ENCODE assay signal across 8 mouse cellular contexts in the genomic region with DNA sequence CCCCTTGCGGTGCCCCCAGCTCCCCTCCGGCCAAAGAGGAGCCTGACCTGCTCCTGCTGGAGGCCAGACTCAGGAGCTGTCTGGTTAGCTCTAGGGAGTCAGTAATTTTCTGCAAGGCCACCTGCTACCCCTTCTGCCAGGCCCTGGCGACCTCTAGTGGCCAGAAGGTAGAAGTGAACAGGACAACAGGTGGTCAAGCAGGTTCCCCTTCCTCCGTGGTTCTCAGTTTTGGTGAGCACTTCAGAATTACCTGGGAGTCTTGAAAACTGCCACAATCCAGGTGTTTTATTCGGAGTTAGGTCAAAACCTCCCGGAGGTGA. TPM values are rescaled to one million over a fixed set of nuclear protein-coding genes. Genes with fewer than 3 reads are reported as not detected.
A peak's percentile ranks its signal among the peaks of the same experiment; 100 is the strongest.
DNase-seq lines count a peak whose midpoint lies in the region; ATAC-seq lines count a peak whose summit lies in the region.

No protein-coding gene starts in this region.

- no peak for ATAC-seq in CD4-positive, CD25-positive, alpha-beta regulatory T cell, adult 4 months

- peak; percentile 69 for DNase-seq in CD4-positive, CD25-positive, alpha-beta regulatory T cell, adult 2 months (ENCODE audit: low read depth, low spot score)
- DNase-seq in cerebellum, adult 9-11 months = peak; percentile 70
- peak; percentile 35 to 54 for DNase-seq in frontal cortex, postnatal 14 days (ENCODE audit: low spot score in 2 of 2)
- DNase-seq in induced T-regulatory cell, adult 2 months (ENCODE audit: low read depth) = peak; percentile 64
- peak; percentile 15 to 79 for DNase-seq in left cerebral cortex, adult 9 months (ENCODE audit: low spot score in 2 of 2)
- peak; percentile 86 for DNase-seq in mesoderm, embryonic 11.5 days (ENCODE audit: low read depth, low spot score)
- DNase-seq in spleen, postnatal 36 days (ENCODE audit: low spot score in 2 of 2) = peak; percentile 29 to 32

RNA-seq across cellular contexts. Expression of a gene that starts 24.5 kb away (rescaled TPM):
- not detected for polyA plus RNA-seq in CD4-positive, CD25-positive, alpha-beta regulatory T cell, adult 4 months (2017; shearing (Covaris generic))

RNA-seq across cellular contexts. Expression of a gene that starts 50.4 kb away (rescaled TPM):
- not detected for polyA plus RNA-seq in CD4-positive, CD25-positive, alpha-beta regulatory T cell, adult 4 months (2017; shearing (Covaris generic))

Comparison
In these comparisons a context has a peak if more than half of its experiments do, and no peak if none do; other contexts are left out.
1. DNase-seq: peak in every context shown above with its lines; median percentile 86 in mesoderm, embryonic 11.5 days; 70 in cerebellum, adult 9-11 months; 69 in CD4-positive, CD25-positive, alpha-beta regulatory T cell, adult 2 months; 64 in induced T-regulatory cell, adult 2 months; 47 in left cerebral cortex, adult 9 months; 44 in frontal cortex, postnatal 14 days; 30 in spleen, postnatal 36 days.